Mouse (Mus musculus) heart, embryonic 13.5 days (tissue): ENCODE measurements around the gene Kctd5. TPM values are rescaled to one million over a fixed set of nuclear protein-coding genes. Genes with fewer than 3 reads are reported as not detected.

Source experiments
- ATAC-seq: fragments of 200-750 bp; cut with Nextera tagmentation; 2 replicates; pipeline ENCODE4 v1.8.0; 2017; ENCODE audit warnings: moderate TSS enrichment; ENCODE audit not compliant: insufficient number of reproducible peaks, low FRiP score, low TSS enrichment; ENCODE audit errors: extremely low read depth
- H3K27ac ChIP-seq: fragments of 300-500 bp; sonication (generic); replicated peaks from 2 replicates; pipeline ENCODE4 v1.5.1; 2015; ENCODE audit warnings: moderate library complexity, mild to moderate bottlenecking, inconsistent platforms
- H3K27me3 ChIP-seq: fragments of 300-500 bp; sonication (generic); replicated peaks from 2 replicates; pipeline ENCODE4 v1.6.1; 2015; ENCODE audit warnings: mild to moderate bottlenecking, inconsistent platforms
- H3K36me3 ChIP-seq: fragments of 300-500 bp; sonication (generic); 2 replicates; pipeline ENCODE4 v1.6.1; 2015; ENCODE audit warnings: mild to moderate bottlenecking, inconsistent platforms
- H3K4me1 ChIP-seq: fragments of 300-500 bp; sonication (generic); 2 replicates; pipeline ENCODE4 v1.6.1; 2015; ENCODE audit warnings: inconsistent platforms
- H3K4me2 ChIP-seq: fragments of 300-500 bp; sonication (generic); 2 replicates; pipeline ENCODE4 v1.6.1; 2015; ENCODE audit warnings: inconsistent platforms, mild to moderate bottlenecking, moderate library complexity
- H3K4me3 ChIP-seq: fragments of 300-500 bp; sonication (generic); 2 replicates; pipeline ENCODE4 v1.5.1; 2015; ENCODE audit warnings: moderate library complexity, mild to moderate bottlenecking, inconsistent platforms
- H3K9ac ChIP-seq: fragments of 300-500 bp; sonication (generic); 2 replicates; pipeline ENCODE4 v1.6.1; 2015; ENCODE audit warnings: inconsistent platforms, mild to moderate bottlenecking, moderate library complexity
- H3K9me3 ChIP-seq: fragments of 300-500 bp; sonication (generic); 2 replicates; pipeline ENCODE4 v1.6.1; 2016; ENCODE audit warnings: inconsistent platforms
- WGBS: fragments of 180-500 bp; shearing (Covaris S2); methylation state at CpG from one replicate; pipeline ENCODE4 v1.1.7; 2015; ENCODE audit warnings: mixed read lengths; 5-methylcytosine and 5-hydroxymethylcytosine counted together
- microRNA-seq: library from miRNA; unstranded; fragments of <30 nt; microRNA quantifications from one replicate; pipeline ENCODE4, GENCODE M21; 2016
- polyA plus RNA-seq: library from polyadenylated mRNA; unstranded; fragments of >200 nt; fragmentation: Nextera tagmentation; extraction: Ambion mirVana; gene quantifications from 2 replicates; pipeline ENCODE4 v1.2.1, GENCODE M21; 2015

Kctd5 gene
- polyA plus RNA-seq, 1 experiment from 2014 or later = 39.9 TPM

GRCm38 (mm10) chr17:24007391-24007790, 65.9 kb downstream of the Kctd5 start:
- 36% methylated on average over 1 of the region's 1 CpGs for WGBS
- no peak for ATAC-seq
- H3K27ac ChIP-seq = no peak overlapping the region
- H3K36me3 ChIP-seq = no peaks in the 10 kb centered on the region
- no peak overlapping the region for H3K4me2 ChIP-seq
- H3K27me3 ChIP-seq = peaks cover 15% of the 10 kb centered on the region; the same call in 1 of the 2 replicates
- no peak overlapping the region for H3K4me3 ChIP-seq
- no peak overlapping the region for H3K9ac ChIP-seq
- H3K9me3 ChIP-seq = no peaks in the 10 kb centered on the region; the same call in 1 of the 2 replicates
- H3K4me1 ChIP-seq = no peaks in the 10 kb centered on the region

- H3K4me3 ChIP-seq = no peak overlapping the region
- H3K4me1 ChIP-seq = no peaks in the 10 kb centered on the region
- H3K27ac ChIP-seq = no peak overlapping the region
- peaks cover 15% of the 10 kb centered on the region; the same call in 1 of the 2 replicates for H3K27me3 ChIP-seq
- no peak overlapping the region for H3K9ac ChIP-seq
- WGBS = 55% methylated on average over 2 of the region's 2 CpGs
- ATAC-seq = no peak
- H3K4me2 ChIP-seq = no peak overlapping the region
- no peaks in the 10 kb centered on the region; the same call in 1 of the 2 replicates for H3K9me3 ChIP-seq
- no peaks in the 10 kb centered on the region for H3K36me3 ChIP-seq
These were observed 66.4 kb downstream of the Kctd5 start for GRCm38 (mm10) chr17:24006930-24007329.

GRCm38 (mm10) chr17:24005049-24005448, 68.2 kb downstream of the Kctd5 start:
- Histone ChIP-seq H3K27me3 (peaks cover 15% of the 10 kb centered on the region; the same call in 1 of the 2 replicates), H3K36me3 (no peaks in the 10 kb centered on the region), H3K4me1 (peaks cover 10% of the 10 kb centered on the region), H3K9me3 (no peaks in the 10 kb centered on the region; the same call in 1 of the 2 replicates), H3K4me3 (no peak overlapping the region), H3K9ac (no peak overlapping the region), H3K4me2 (no peak overlapping the region), H3K27ac (no peak overlapping the region)
- 82% methylated on average over 3 of the region's 3 CpGs for WGBS
- no peak for ATAC-seq

GRCm38 (mm10) chr17:24004071-24004665, 69.1 kb downstream of the Kctd5 start:
- Histone ChIP-seq H3K9ac (no peak overlapping the region), H3K27ac (no peak overlapping the region), H3K4me2 (no peak overlapping the region), H3K9me3 (no peaks in the 10 kb centered on the region; the same call in 1 of the 2 replicates), H3K27me3 (peaks cover 11% of the 10 kb centered on the region; the same call in 1 of the 2 replicates), H3K4me3 (no peak overlapping the region), H3K4me1 (peaks cover 17% of the 10 kb centered on the region), H3K36me3 (no peaks in the 10 kb centered on the region)
- 81% methylated on average over 14 of the region's 14 CpGs for WGBS
- ATAC-seq = no peak

- ATAC-seq = no peak; the same call in 1 of the 2 replicates
- Histone ChIP-seq H3K27ac (peak overlapping the region; percentile 37; the same call in 1 of the 2 replicates), H3K36me3 (no peaks in the 10 kb centered on the region), H3K4me1 (peaks cover 17% of the 10 kb centered on the region), H3K4me2 (no peak overlapping the region), H3K4me3 (no peak overlapping the region), H3K27me3 (peaks cover 30% of the 10 kb centered on the region), H3K9ac (no peak overlapping the region), H3K9me3 (no peaks in the 10 kb centered on the region)
- WGBS = 18% methylated on average over 5 of the region's 5 CpGs
These were observed 72.9 kb downstream of the Kctd5 start for GRCm38 (mm10) chr17:24000404-24000803.

GRCm38 (mm10) chr17:23998383-23998782, 74.9 kb downstream of the Kctd5 start:
- Histone ChIP-seq H3K27ac (no peak overlapping the region), H3K4me2 (no peak overlapping the region), H3K36me3 (no peaks in the 10 kb centered on the region), H3K4me1 (peaks cover 21% of the 10 kb centered on the region), H3K27me3 (peaks cover 48% of the 10 kb centered on the region), H3K9me3 (no peaks in the 10 kb centered on the region), H3K4me3 (no peak overlapping the region), H3K9ac (no peak overlapping the region)
- no peak for ATAC-seq
- WGBS = 47% methylated on average over 6 of the region's 6 CpGs

- H3K9ac ChIP-seq = no peak within 1 kb of the TSS
- peaks cover 25% of the 10 kb centered on the region for H3K4me1 ChIP-seq
- no peak within 1 kb of the TSS for H3K27ac ChIP-seq
- H3K4me2 ChIP-seq = no peak within 1 kb of the TSS
- WGBS = 47% methylated on average over 2 of the region's 2 CpGs
- no peaks in the 10 kb centered on the region for H3K36me3 ChIP-seq
- ATAC-seq = no peak
- no peak within 1 kb of the TSS for H3K4me3 ChIP-seq
- H3K27me3 ChIP-seq = peaks cover 48% of the 10 kb centered on the region
- no peaks in the 10 kb centered on the region for H3K9me3 ChIP-seq
These were observed 75.4 kb downstream of the Kctd5 start, which contains the start of gene Prss22 for GRCm38 (mm10) chr17:23997901-23998300. Prss22 (minus strand) TSS chr17:23998100.

Small RNA genes lying within 50 kb of the gene (microRNA-seq; reads per million reads assigned to microRNA genes)
- gene Gm27700 = not detected

Other genes with a start within 250 kb of the Kctd5 start
- gene Elob, start 244.3 kb downstream of the Kctd5 start, polyA plus RNA-seq = 875 and 1,018 TPM in 2 replicates
- not detected in 2 replicates for gene Prss33, start 237.4 kb downstream of the Kctd5 start, polyA plus RNA-seq
- 0.15 TPM in 1 of 2 replicates, not detected in the other for gene Prss32, start 229.6 kb downstream of the Kctd5 start, polyA plus RNA-seq
- 0.20 and 0.29 TPM in 2 replicates for gene Prss41, start 229.3 kb downstream of the Kctd5 start, polyA plus RNA-seq
- gene Prss21, start 205.4 kb downstream of the Kctd5 start, polyA plus RNA-seq = not detected in 2 replicates
- gene Dcpp1, start 192.6 kb downstream of the Kctd5 start, polyA plus RNA-seq = 0.32 TPM in 1 of 2 replicates, not detected in the other
- gene Dcpp2, start 192.6 kb downstream of the Kctd5 start, polyA plus RNA-seq = not detected in 2 replicates
- gene Dcpp3, start 156.0 kb downstream of the Kctd5 start, polyA plus RNA-seq = not detected in 2 replicates
- gene Sbp, start 131.8 kb downstream of the Kctd5 start, polyA plus RNA-seq = not detected in 2 replicates
- gene Sbpl, start 118.2 kb downstream of the Kctd5 start, polyA plus RNA-seq = not detected in 2 replicates
- 0.10 TPM in 1 of 2 replicates, not detected in the other for gene Prss30, start 92.9 kb downstream of the Kctd5 start, polyA plus RNA-seq
- 0.15 TPM in 1 of 2 replicates, not detected in the other for gene Prss22, start 75.4 kb downstream of the Kctd5 start, polyA plus RNA-seq
- 0.34 and 0.35 TPM in 2 replicates for gene Prss27, start 35.3 kb downstream of the Kctd5 start, polyA plus RNA-seq
- gene Pdpk1, start 77.4 kb upstream of the Kctd5 start, polyA plus RNA-seq = 30.7 and 35.1 TPM in 2 replicates
- 27.0 and 31.2 TPM in 2 replicates for gene Amdhd2, start 90.3 kb upstream of the Kctd5 start, polyA plus RNA-seq
- 544 and 567 TPM in 2 replicates for gene Atp6v0c, start 96.2 kb upstream of the Kctd5 start, polyA plus RNA-seq
- 4.2 and 5.2 TPM in 2 replicates for gene Tbc1d24, start 132.1 kb upstream of the Kctd5 start, polyA plus RNA-seq
- gene Ntn3, start 136.0 kb upstream of the Kctd5 start, polyA plus RNA-seq = 1.9 and 2.0 TPM in 2 replicates
- gene Tedc2, start 147.4 kb upstream of the Kctd5 start, polyA plus RNA-seq = 6.2 and 7.0 TPM in 2 replicates
- gene Ccnf, start 178.0 kb upstream of the Kctd5 start, polyA plus RNA-seq = 37.2 and 38.4 TPM in 2 replicates